Mouse (Mus musculus) liver, postnatal 0 days (tissue): Measurements from ENCODE around the gene Vps37c. TPM values are rescaled to one million over a fixed set of nuclear protein-coding genes. Genes with fewer than 3 reads are reported as not detected.
A peak's percentile ranks its signal among the peaks of the same experiment; 100 is the strongest.

ENCODE experiments used
- ATAC-seq: fragments of 200-750 bp; cut with Nextera tagmentation; 2 replicates; pipeline ENCODE4 v1.8.0; 2017; ENCODE audit warnings: mild to moderate bottlenecking, moderate library complexity
- DNase-seq: peaks from one replicate; pipeline ENCODE4 v3.0.0-alpha.2; 2016
- H3K27ac ChIP-seq: fragments of 300-500 bp; sonication (generic); 2 replicates; pipeline ENCODE4 v1.5.1; 2014; ENCODE audit warnings: antibody characterized with exemption, moderate library complexity, mild to moderate bottlenecking, low read depth
- H3K27me3 ChIP-seq: fragments of 300-500 bp; sonication (generic); 2 replicates; pipeline ENCODE4 v1.6.1; 2014; ENCODE audit warnings: low read length, control low read depth, mixed read lengths; ENCODE audit not compliant: insufficient read depth
- H3K36me3 ChIP-seq: fragments of 300-500 bp; sonication (generic); replicated peaks from 2 replicates; pipeline ENCODE4 v1.6.1; 2014; ENCODE audit warnings: mild to moderate bottlenecking, control low read depth, low read length, moderate library complexity, mixed read lengths; ENCODE audit not compliant: insufficient read depth
- H3K4me1 ChIP-seq: fragments of 300-500 bp; sonication (generic); 2 replicates; pipeline ENCODE4 v1.6.1; 2014; ENCODE audit warnings: antibody characterized with exemption, mild to moderate bottlenecking, control low read depth; ENCODE audit not compliant: insufficient read depth
- H3K4me2 ChIP-seq: fragments of 300-500 bp; sonication (generic); 2 replicates; pipeline ENCODE4 v1.6.1; 2014; ENCODE audit warnings: low read depth, mild to moderate bottlenecking, low read length, moderate library complexity, mixed read lengths
- H3K4me3 ChIP-seq: fragments of 300-500 bp; sonication (generic); 2 replicates; pipeline ENCODE4 v1.5.1; 2014; ENCODE audit warnings: low read depth, low read length
- H3K9ac ChIP-seq: fragments of 300-500 bp; sonication (generic); replicated peaks from 2 replicates; pipeline ENCODE4 v1.6.1; 2014; ENCODE audit warnings: mild to moderate bottlenecking, moderate library complexity
- H3K9me3 ChIP-seq: fragments of 300-500 bp; sonication (generic); 2 replicates; pipeline ENCODE4 v1.6.1; 2016; ENCODE audit warnings: mild to moderate bottlenecking, control low read depth, low read length, mixed read lengths
- CTCF ChIP-seq: sonication (generic); IDR thresholded peaks from 2 replicates; pipeline ENCODE4 v1.5.1; 2016; ENCODE audit warnings: antibody characterized with exemption, low read depth
- EP300 ChIP-seq: IDR thresholded peaks from 2 replicates; pipeline ENCODE4 v1.6.1; 2016; ENCODE audit warnings: antibody characterized with exemption, low read depth, mild to moderate bottlenecking
- WGBS: fragments of 180-500 bp; shearing (Covaris S2); extraction: QIAGEN DNeasy Blood & Tissue Kit; methylation state at CpG from one replicate; pipeline ENCODE4 v1.1.7; 2014; ENCODE audit not compliant: insufficient replicate concordance; 5-methylcytosine and 5-hydroxymethylcytosine counted together
- polyA plus RNA-seq: library from polyadenylated mRNA; unstranded; fragments of >200 nt; fragmentation: Nextera tagmentation; extraction: Ambion mirVana; gene quantifications from 2 replicates; pipeline ENCODE4 v1.2.1, GENCODE M21; 2015

The Vps37c gene
- polyA plus RNA-seq, 1 experiment from 2014 or later = 9.4 TPM

DNA sequence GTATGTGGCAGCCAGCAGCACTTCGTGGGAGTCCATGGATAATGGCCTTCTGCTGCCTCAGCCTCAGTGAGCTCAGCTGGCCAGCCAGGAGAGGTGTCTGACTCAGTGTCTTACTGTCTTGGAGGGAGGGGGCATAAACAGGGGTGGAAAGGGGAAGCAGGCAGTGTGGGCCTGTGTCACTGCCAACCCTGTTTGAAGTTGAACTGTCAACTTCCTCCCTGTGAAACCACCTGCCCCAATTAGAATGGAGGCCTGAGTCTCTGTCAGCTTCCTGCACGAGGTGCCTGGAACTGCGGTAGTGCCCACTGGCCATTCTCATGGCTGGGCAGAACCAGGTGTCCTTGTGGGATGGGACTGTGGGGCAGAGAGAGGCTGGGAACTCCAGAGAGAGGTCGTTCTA lies 50.3 kb downstream of the Vps37c start, which contains the start of gene Cd5:
Cd5 (minus strand) TSS at position 192 of the 400 bp plus-strand sequence.
- Histone ChIP-seq H3K9ac (no peak within 1 kb of the TSS), H3K4me3 (no peak within 1 kb of the TSS), H3K36me3 (no peaks in the 10 kb centered on the region), H3K4me1 (peaks cover 7% of the 10 kb centered on the region; the same call in 1 of the 2 replicates), H3K27me3 (no peaks in the 10 kb centered on the region), H3K9me3 (no peaks in the 10 kb centered on the region), H3K27ac (peak within 1 kb of the TSS; percentile 34; the same call in 1 of the 2 replicates), H3K4me2 (no peak within 1 kb of the TSS)
- peak; percentile 39 for DNase-seq
- TF ChIP-seq EP300 = no peak
- no peak for TF ChIP-seq CTCF
- whole genome bisulfite sequencing = 35% methylated on average over 4 of the region's 4 CpGs
- ATAC-seq = peak; percentile 40; the same call in 1 of the 2 replicates

- Histone ChIP-seq H3K9me3 (no peaks in the 10 kb centered on the region), H3K27ac (no peak overlapping the region), H3K36me3 (no peaks in the 10 kb centered on the region), H3K27me3 (no peaks in the 10 kb centered on the region), H3K9ac (no peak overlapping the region), H3K4me3 (no peak overlapping the region), H3K4me1 (peaks cover 7% of the 10 kb centered on the region; the same call in 1 of the 2 replicates), H3K4me2 (no peak overlapping the region)
- 83% methylated on average over 4 of the region's 4 CpGs for WGBS
- DNase-seq (no peak), ATAC-seq (no peak)
- TF ChIP-seq EP300 (no peak), CTCF (no peak)
These were observed 51.4 kb downstream of the Vps37c start for GRCm38 (mm10) chr19:10739916-10740315.

GRCm38 (mm10) chr19:10740641-10741440 lies 52.3 kb downstream of the Vps37c start:
- TF ChIP-seq CTCF (no peak), EP300 (no peak)
- WGBS = 19% methylated on average over 11 of the region's 11 CpGs
- H3K9ac ChIP-seq = no peak overlapping the region; the same call in 1 of the 2 replicates
- peaks cover 7% of the 10 kb centered on the region; the same call in 1 of the 2 replicates for H3K4me1 ChIP-seq
- no peaks in the 10 kb centered on the region for H3K27me3 ChIP-seq
- peak; percentile 39 for DNase-seq
- no peaks in the 10 kb centered on the region for H3K9me3 ChIP-seq
- ATAC-seq = no peak; the same call in 1 of the 2 replicates
- H3K36me3 ChIP-seq = no peaks in the 10 kb centered on the region
- no peak overlapping the region for H3K4me2 ChIP-seq
- H3K27ac ChIP-seq = no peak overlapping the region
- no peak overlapping the region for H3K4me3 ChIP-seq

- Histone ChIP-seq H3K4me1 (peaks cover 7% of the 10 kb centered on the region; the same call in 1 of the 2 replicates), H3K27me3 (no peaks in the 10 kb centered on the region), H3K4me2 (no peak overlapping the region), H3K27ac (no peak overlapping the region), H3K4me3 (no peak overlapping the region), H3K9me3 (no peaks in the 10 kb centered on the region), H3K9ac (no peak overlapping the region), H3K36me3 (no peaks in the 10 kb centered on the region)
- ATAC-seq (no peak), DNase-seq (no peak)
- TF ChIP-seq EP300 (no peak), CTCF (no peak)
- 59% methylated on average over 6 of the region's 6 CpGs for WGBS
These were observed 53.6 kb downstream of the Vps37c start for GRCm38 (mm10) chr19:10742145-10742544.

- no peaks in the 10 kb centered on the region for H3K27me3 ChIP-seq
- TF ChIP-seq CTCF (no peak), EP300 (no peak)
- 40% methylated on average over 3 of the region's 3 CpGs for WGBS
These were observed 54.0 kb downstream of the Vps37c start for GRCm38 (mm10) chr19:10742565-10742964.

GRCm38 (mm10) chr19:10747182-10747581 lies 58.6 kb downstream of the Vps37c start:
- TF ChIP-seq EP300 (no peak), CTCF (no peak)
- DNase-seq (no peak), ATAC-seq (no peak)
- Histone ChIP-seq H3K9ac (no peak overlapping the region), H3K27ac (no peak overlapping the region), H3K4me3 (no peak overlapping the region), H3K36me3 (no peaks in the 10 kb centered on the region), H3K4me2 (no peak overlapping the region), H3K4me1 (no peaks in the 10 kb centered on the region; the same call in 1 of the 2 replicates), H3K9me3 (no peaks in the 10 kb centered on the region), H3K27me3 (no peaks in the 10 kb centered on the region)
- WGBS = 72% methylated on average over 7 of the region's 7 CpGs

More at GRCm38 (mm10) chr19:10742565-10742964, 54.0 kb downstream of the Vps37c start:
- no peaks in the 10 kb centered on the region for H3K9me3 ChIP-seq
- no peak for ATAC-seq
- H3K4me1 ChIP-seq = peaks cover 7% of the 10 kb centered on the region; the same call in 1 of the 2 replicates
- no peak for DNase-seq
- H3K4me3 ChIP-seq = no peak overlapping the region
- no peaks in the 10 kb centered on the region for H3K36me3 ChIP-seq
- H3K4me2 ChIP-seq = no peak overlapping the region
- H3K9ac ChIP-seq = no peak overlapping the region
- H3K27ac ChIP-seq = no peak overlapping the region
